Mouse (Mus musculus) midbrain, embryonic 13.5 days (tissue): ENCODE measurements around the gene Ica1l. TPM values are rescaled to one million over a fixed set of nuclear protein-coding genes. Genes with fewer than 3 reads are reported as not detected.

Experiments
- ATAC-seq: fragments of 200-750 bp; cut with Nextera tagmentation; 2 replicates; pipeline ENCODE4 v1.8.0; 2017; ENCODE audit warnings: mild to moderate bottlenecking, moderate TSS enrichment, moderate library complexity
- H3K27ac ChIP-seq: fragments of 300-500 bp; sonication (generic); 2 replicates; pipeline ENCODE4 v1.5.1; 2015; ENCODE audit warnings: inconsistent platforms, mild to moderate bottlenecking, moderate library complexity
- H3K27me3 ChIP-seq: fragments of 300-500 bp; sonication (generic); 2 replicates; pipeline ENCODE4 v1.6.1; 2015; ENCODE audit warnings: mild to moderate bottlenecking, inconsistent platforms
- H3K36me3 ChIP-seq: fragments of 300-500 bp; sonication (generic); 2 replicates; pipeline ENCODE4 v1.6.1; 2015; ENCODE audit warnings: mild to moderate bottlenecking, inconsistent platforms
- H3K4me1 ChIP-seq: fragments of 300-500 bp; sonication (generic); replicated peaks from 2 replicates; pipeline ENCODE4 v1.6.1; 2015; ENCODE audit warnings: inconsistent platforms
- H3K4me2 ChIP-seq: fragments of 300-500 bp; sonication (generic); replicated peaks from 2 replicates; pipeline ENCODE4 v1.6.1; 2015; ENCODE audit warnings: moderate library complexity, mild to moderate bottlenecking, inconsistent platforms
- H3K4me3 ChIP-seq: fragments of 300-500 bp; sonication (generic); replicated peaks from 2 replicates; pipeline ENCODE4 v1.5.1; 2015; ENCODE audit warnings: mild to moderate bottlenecking, inconsistent platforms
- H3K9ac ChIP-seq: fragments of 300-500 bp; sonication (generic); replicated peaks from 2 replicates; pipeline ENCODE4 v1.6.1; 2015; ENCODE audit warnings: mild to moderate bottlenecking, inconsistent platforms
- H3K9me3 ChIP-seq: fragments of 300-500 bp; sonication (generic); 2 replicates; pipeline ENCODE4 v1.6.1; 2016; ENCODE audit warnings: mild to moderate bottlenecking, inconsistent platforms
- WGBS: fragments of 180-500 bp; shearing (Covaris S2); methylation state at CpG from one replicate; pipeline ENCODE4 v1.1.7; 2015; 5-methylcytosine and 5-hydroxymethylcytosine counted together
- polyA plus RNA-seq: library from polyadenylated mRNA; unstranded; fragments of >200 nt; fragmentation: Nextera tagmentation; extraction: Ambion mirVana; gene quantifications from 2 replicates; pipeline ENCODE4 v1.2.1, GENCODE M21; 2015

The Ica1l gene
- polyA plus RNA-seq, 1 experiment from 2014 or later, result 20.2 TPM

GRCm38 (mm10) chr1:59947509-59947908, 95.5 kb downstream of the Ica1l start:
- Histone ChIP-seq H3K4me1 (peaks cover 7% of the 10 kb centered on the region), H3K27me3 (no peaks in the 10 kb centered on the region), H3K36me3 (peaks cover 11% of the 10 kb centered on the region), H3K4me2 (no peak overlapping the region), H3K9ac (no peak overlapping the region), H3K4me3 (no peak overlapping the region), H3K9me3 (no peaks in the 10 kb centered on the region), H3K27ac (no peak overlapping the region)
- ATAC-seq, result no peak
- 100% methylated on average over 4 of the region's 4 CpGs for WGBS

- Histone ChIP-seq H3K27me3 (no peaks in the 10 kb centered on the region), H3K36me3 (peaks cover 11% of the 10 kb centered on the region), H3K4me3 (no peak overlapping the region), H3K4me2 (no peak overlapping the region), H3K4me1 (peaks cover 7% of the 10 kb centered on the region), H3K27ac (no peak overlapping the region), H3K9me3 (no peaks in the 10 kb centered on the region), H3K9ac (no peak overlapping the region)
- WGBS, result 82% methylated on average over 1 of the region's 1 CpGs
- no peak for ATAC-seq
Observed at GRCm38 (mm10) chr1:59945969-59946368, 97.0 kb downstream of the Ica1l start.

- WGBS, result 76% methylated on average over 5 of the region's 5 CpGs
Observed at GRCm38 (mm10) chr1:59943825-59944224, 99.2 kb downstream of the Ica1l start.

GRCm38 (mm10) chr1:59942057-59942790, 100.8 kb downstream of the Ica1l start:
- H3K4me1 ChIP-seq, result peaks cover 7% of the 10 kb centered on the region
- ATAC-seq, result no peak
- no peaks in the 10 kb centered on the region for H3K27me3 ChIP-seq
- H3K4me2 ChIP-seq, result no peak overlapping the region
- no peak overlapping the region for H3K4me3 ChIP-seq
- H3K9ac ChIP-seq, result no peak overlapping the region
- H3K36me3 ChIP-seq, result no peaks in the 10 kb centered on the region
- no peaks in the 10 kb centered on the region for H3K9me3 ChIP-seq
- no peak overlapping the region for H3K27ac ChIP-seq
- 84% methylated on average over 6 of the region's 6 CpGs for WGBS

More at GRCm38 (mm10) chr1:59943825-59944224, 99.2 kb downstream of the Ica1l start:
- ATAC-seq, result no peak
- H3K27ac ChIP-seq, result no peak overlapping the region
- H3K36me3 ChIP-seq, result no peaks in the 10 kb centered on the region; the same call in 1 of the 2 replicates
- H3K4me2 ChIP-seq, result no peak overlapping the region
- no peak overlapping the region for H3K9ac ChIP-seq
- H3K27me3 ChIP-seq, result no peaks in the 10 kb centered on the region
- H3K4me3 ChIP-seq, result no peak overlapping the region
- H3K4me1 ChIP-seq, result peaks cover 7% of the 10 kb centered on the region
- H3K9me3 ChIP-seq, result no peaks in the 10 kb centered on the region

- ATAC-seq, result no peak
- WGBS, result 100% methylated on average over 1 of the region's 1 CpGs
- no peaks in the 10 kb centered on the region for H3K36me3 ChIP-seq
- H3K4me3 ChIP-seq, result no peak overlapping the region
- peaks cover 7% of the 10 kb centered on the region for H3K4me1 ChIP-seq
- H3K4me2 ChIP-seq, result no peak overlapping the region
- no peaks in the 10 kb centered on the region for H3K9me3 ChIP-seq
- no peaks in the 10 kb centered on the region for H3K27me3 ChIP-seq
- H3K27ac ChIP-seq, result no peak overlapping the region
- no peak overlapping the region for H3K9ac ChIP-seq
Observed at GRCm38 (mm10) chr1:59941063-59941462, 101.9 kb downstream of the Ica1l start.

- H3K36me3 ChIP-seq, result no peaks in the 10 kb centered on the region
- ATAC-seq, result no peak
- no peaks in the 10 kb centered on the region for H3K9me3 ChIP-seq
- no peak overlapping the region for H3K4me3 ChIP-seq
- H3K4me1 ChIP-seq, result no peaks in the 10 kb centered on the region
- no peak overlapping the region for H3K4me2 ChIP-seq
- no peaks in the 10 kb centered on the region for H3K27me3 ChIP-seq
- H3K27ac ChIP-seq, result no peak overlapping the region
- WGBS, result 87% methylated on average over 2 of the region's 2 CpGs
- no peak overlapping the region for H3K9ac ChIP-seq
Observed at GRCm38 (mm10) chr1:59932991-59933390, 110.0 kb downstream of the Ica1l start.

Other genes with a start within 250 kb of the Ica1l start
- 27.6 and 29.1 TPM in 2 replicates for gene Fam117b, start 130.2 kb downstream of the Ica1l start, polyA plus RNA-seq
- 8.5 and 9.0 TPM in 2 replicates for gene Carf, start 55.1 kb upstream of the Ica1l start, polyA plus RNA-seq
- 43.8 and 46.6 TPM in 2 replicates for gene Wdr12, start 55.5 kb upstream of the Ica1l start, polyA plus RNA-seq
- 9.4 and 10.3 TPM in 2 replicates for gene Nbeal1, start 137.4 kb upstream of the Ica1l start, polyA plus RNA-seq